In genomic region chr2:181213021-181213445, GRCm38 (mm10) we compare ENCODE assay signal across 8 mouse cellular contexts. TPM values are rescaled to one million over a fixed set of nuclear protein-coding genes. Genes with fewer than 3 reads are reported as not detected.
DNase-seq lines count a peak whose midpoint lies in the region; ATAC-seq and TF ChIP-seq lines count a peak whose summit lies in the region.

Srms (minus strand) TSS chr2:181213185.

- peak within 1 kb of the TSS; percentile 29 for H3K4me3 ChIP-seq in bone marrow, adult 2 months (replicated peaks; ENCODE audit: control insufficient read depth, low read depth, low read length)
- H3K4me3 ChIP-seq in kidney, adult 2 months (ENCODE audit: insufficient read depth, low read depth, low read length), result peak within 1 kb of the TSS; percentile 47
- H3K4me3 ChIP-seq in lung, embryonic 14.5 days (ENCODE audit: low read depth, low read length), result peak within 1 kb of the TSS; percentile 33
- peak within 1 kb of the TSS; percentile 29 for H3K4me3 ChIP-seq in neural tube, embryonic 15.5 days (replicated peaks)

- H3K4me2 ChIP-seq in lung, embryonic 14.5 days, result peak within 1 kb of the TSS; percentile 62
- peak within 1 kb of the TSS; percentile 55 for H3K4me2 ChIP-seq in neural tube, embryonic 15.5 days

- H3K9me3 ChIP-seq in lung, embryonic 14.5 days (ENCODE audit: low read depth, low read length), result no peaks in the 10 kb centered on the region
- H3K9me3 ChIP-seq in neural tube, embryonic 15.5 days (replicated peaks), result no peaks in the 10 kb centered on the region

- 3% methylated on average over 17 of the region's 17 CpGs for WGBS in bone marrow, adult 2 months
- 3% methylated on average over 17 of the region's 17 CpGs for WGBS in kidney, adult 2 months
- WGBS in lung, embryonic 14.5 days, result 1% methylated on average over 17 of the region's 17 CpGs
- WGBS in neural tube, embryonic 15.5 days, result 2% methylated on average over 17 of the region's 17 CpGs

- TF ChIP-seq POLR2A in bone marrow, adult 2 months (IDR thresholded peaks at IDR 0.05; ENCODE audit: borderline replicate concordance, control insufficient read depth, low read depth, low read length), result 0 out of 2 replicates have a peak, but pooled peaks have one; percentile 13
- TF ChIP-seq POLR2A in kidney, adult 2 months (IDR thresholded peaks at IDR 0.05; ENCODE audit: low read depth, low read length), result no peak

- no peak within 1 kb of the TSS for H3K27ac ChIP-seq in bone marrow, adult 2 months (ENCODE audit: control insufficient read depth, insufficient read depth, low read depth, low read length, poor library complexity)
- no peak within 1 kb of the TSS for H3K27ac ChIP-seq in kidney, adult 2 months (ENCODE audit: insufficient read depth, low read depth, low read length)
- H3K27ac ChIP-seq in lung, embryonic 14.5 days (ENCODE audit: low read depth), result no peak within 1 kb of the TSS
- H3K27ac ChIP-seq in neural tube, embryonic 15.5 days (replicated peaks), result no peak within 1 kb of the TSS

- no peaks in the 10 kb centered on the region for H3K36me3 ChIP-seq in kidney, adult 2 months (ENCODE audit: control insufficient read depth, insufficient read depth, low read length)
- no peaks in the 10 kb centered on the region for H3K36me3 ChIP-seq in lung, embryonic 14.5 days (ENCODE audit: insufficient read depth)
- H3K36me3 ChIP-seq in neural tube, embryonic 15.5 days, result no peaks in the 10 kb centered on the region

- peak; percentile 66; the same call in 1 of the 2 replicates for ATAC-seq in lung, embryonic 14.5 days (ENCODE audit: insufficient read depth)
- ATAC-seq in neural tube, embryonic 15.5 days (ENCODE audit: low FRiP score), result no peak

- DNase-seq in CD4-positive helper T cell, adult 2 months (ENCODE audit: low read depth, low spot score), result peak; percentile 52
- DNase-seq in heart, adult 9 months (ENCODE audit: low spot score in 2 of 2), result peak; percentile 22 to 37
- peak; percentile 64 for DNase-seq in kidney, adult 2 months
- DNase-seq in lung, embryonic 14.5 days, result peak; percentile 38
- DNase-seq in right cerebral cortex, postnatal 36 days (ENCODE audit: low spot score in 2 of 2), result no peak
- no peak for DNase-seq in layer of hippocampus, postnatal 25 days (ENCODE audit: extremely low spot score in 1 of 2, low spot score in 1 of 2)

- H3K9ac ChIP-seq in lung, embryonic 14.5 days, result peak within 1 kb of the TSS; percentile 22
- no peak within 1 kb of the TSS for H3K9ac ChIP-seq in neural tube, embryonic 15.5 days (replicated peaks)

- no peaks in the 10 kb centered on the region for H3K4me1 ChIP-seq in bone marrow, adult 2 months (ENCODE audit: control insufficient read depth, insufficient read depth, low read length)
- H3K4me1 ChIP-seq in kidney, adult 2 months (ENCODE audit: control insufficient read depth, insufficient read depth, low read length), result no peaks in the 10 kb centered on the region
- H3K4me1 ChIP-seq in lung, embryonic 14.5 days (ENCODE audit: insufficient read depth), result no peaks in the 10 kb centered on the region
- H3K4me1 ChIP-seq in neural tube, embryonic 15.5 days, result peaks cover 12% of the 10 kb centered on the region

- TF ChIP-seq CTCF in bone marrow, adult 2 months (IDR thresholded peaks at IDR 0.05; ENCODE audit: control insufficient read depth, insufficient read depth, low read length), result no peak
- no peak for TF ChIP-seq CTCF in kidney, adult 2 months (conservative IDR thresholded peaks at IDR 0.05; ENCODE audit: insufficient read depth, insufficient read length, low read depth, low read length)
- TF ChIP-seq CTCF in lung, embryonic 14.5 days (IDR thresholded peaks at IDR 0.05; ENCODE audit: low read depth), result no peak

- no peaks in the 10 kb centered on the region for H3K27me3 ChIP-seq in kidney, adult 2 months (replicated peaks; ENCODE audit: control insufficient read depth, insufficient read depth, low read length)
- H3K27me3 ChIP-seq in lung, embryonic 14.5 days (ENCODE audit: insufficient read depth, low read length), result peaks cover 35% of the 10 kb centered on the region
- H3K27me3 ChIP-seq in neural tube, embryonic 15.5 days (replicated peaks), result peaks cover 36% of the 10 kb centered on the region

RNA-seq across cellular contexts. Expression of gene Srms, which starts in this region (rescaled TPM):
- not detected in 2 replicates for polyA plus RNA-seq in bone marrow, adult 2 months (2011; ENCODE audit: insufficient read depth, insufficient read length, low replicate concordance, missing spikeins)
- polyA plus RNA-seq in kidney, adult 2 months (2012; rRNA removed), result 0.87 and 0.91 TPM in 2 replicates
- 0.16 and 0.22 TPM in 2 replicates for polyA plus RNA-seq in lung, embryonic 14.5 days (2014; fragmentation: Nextera tagmentation; extraction: Ambion mirVana)
- polyA plus RNA-seq in neural tube, embryonic 15.5 days (2015; fragmentation: Nextera tagmentation; extraction: Ambion mirVana), result 0.17 and 0.36 TPM in 2 replicates
- under 1 TPM; 0.22 to 0.42 TPM for total RNA-seq in layer of hippocampus, postnatal 25 days (2021)

Comparison
In these comparisons a context has a peak if more than half of its experiments do, and no peak if none do; other contexts are left out.
1. Peak in DNase-seq and H3K4me3 ChIP-seq in kidney, adult 2 months; RNA of the gene not detected or under 1 TPM.
2. Peak in DNase-seq, ATAC-seq, H3K4me3 ChIP-seq, H3K9ac ChIP-seq and H3K4me2 ChIP-seq in lung, embryonic 14.5 days; RNA of the gene not detected or under 1 TPM.
3. DNase-seq: peak in CD4-positive helper T cell, adult 2 months (single experiment) and heart, adult 9 months (2 of 2); none in right cerebral cortex, postnatal 36 days (0 of 2) and layer of hippocampus, postnatal 25 days (0 of 2).
4. Peak in every context shown above with its lines, with median percentiles within 50 percentile points of each other: H3K4me3 ChIP-seq.